Mouse (Mus musculus) MEL (cell line): ENCODE results near the gene Ppp1r18.

Experiments
- CTCF ChIP-seq, 3 experiments: IDR thresholded peaks in 2 of 3; conservative IDR thresholded peaks in 1 of 3; 2 replicates each; pipeline ENCODE4 v1.5.1; 2011 to 2012; ENCODE audit warnings: low read length in 3 of 3, low read depth in 2 of 3, mild to moderate bottlenecking in 2 of 3, improper control_type of control experiment in 1 of 3, inconsistent platforms in 1 of 3, mixed read lengths in 1 of 3, moderate library complexity in 1 of 3; ENCODE audit not compliant: control insufficient read depth in 1 of 3, insufficient read depth in 1 of 3, poor library complexity in 1 of 3, severe bottlenecking in 1 of 3
- E2F4 ChIP-seq: IDR thresholded peaks from 2 replicates; pipeline ENCODE4 v1.6.1; 2011; ENCODE audit warnings: low read depth, low read length, improper control_type of control experiment, borderline replicate concordance
- HCFC1 ChIP-seq: IDR thresholded peaks from 2 replicates; pipeline ENCODE4 v1.6.1; 2012; ENCODE audit warnings: low read depth, mild to moderate bottlenecking, inconsistent platforms, low read length, improper control_type of control experiment, moderate library complexity
- KAT2A ChIP-seq: conservative IDR thresholded peaks from 2 replicates; pipeline ENCODE4 v1.6.1; 2012; ENCODE audit warnings: low read depth, low read length, improper control_type of control experiment, inconsistent platforms
- POLR2A ChIP-seq, 2 experiments: IDR thresholded peaks; 2 replicates each; pipeline ENCODE4 v1.6.1; 2011 to 2012; ENCODE audit warnings: low read length in 2 of 2, mild to moderate bottlenecking in 2 of 2, control low read depth in 1 of 2, improper control_type of control experiment in 1 of 2, low read depth in 1 of 2, moderate library complexity in 1 of 2; ENCODE audit not compliant: control insufficient read depth in 1 of 2, insufficient read depth in 1 of 2, poor library complexity in 1 of 2
- SMC3 ChIP-seq: IDR thresholded peaks from 2 replicates; pipeline ENCODE4 v1.6.1; 2011; ENCODE audit warnings: low read depth, low read length, improper control_type of control experiment

GRCm38 (mm10) chr17:35919864-35920301 lies 54.5 kb downstream of the Ppp1r18 start:
- peak in 1 of 2 experiments; percentile 58; a peak in 2 of 4 replicates for TF ChIP-seq POLR2A (IDR thresholded peaks at IDR 0.05; ENCODE audit: control insufficient read depth in 1 of 2, insufficient read depth in 1 of 2, low read depth in 1 of 2, low read length in 2 of 2, poor library complexity in 1 of 2)
- no peak for TF ChIP-seq HCFC1
- no peak for TF ChIP-seq CTCF (IDR thresholded peaks at IDR 0.05 in 2 of 3, conservative IDR thresholded peaks at IDR 0.05 in 1 of 3; ENCODE audit: control insufficient read depth in 1 of 3, insufficient read depth in 1 of 3, low read depth in 2 of 3, low read length in 3 of 3, poor library complexity in 1 of 3, severe bottlenecking in 1 of 3)
- TF ChIP-seq KAT2A: no peak
- TF ChIP-seq SMC3: no peak
- TF ChIP-seq E2F4: no peak
